In the genomic region with DNA sequence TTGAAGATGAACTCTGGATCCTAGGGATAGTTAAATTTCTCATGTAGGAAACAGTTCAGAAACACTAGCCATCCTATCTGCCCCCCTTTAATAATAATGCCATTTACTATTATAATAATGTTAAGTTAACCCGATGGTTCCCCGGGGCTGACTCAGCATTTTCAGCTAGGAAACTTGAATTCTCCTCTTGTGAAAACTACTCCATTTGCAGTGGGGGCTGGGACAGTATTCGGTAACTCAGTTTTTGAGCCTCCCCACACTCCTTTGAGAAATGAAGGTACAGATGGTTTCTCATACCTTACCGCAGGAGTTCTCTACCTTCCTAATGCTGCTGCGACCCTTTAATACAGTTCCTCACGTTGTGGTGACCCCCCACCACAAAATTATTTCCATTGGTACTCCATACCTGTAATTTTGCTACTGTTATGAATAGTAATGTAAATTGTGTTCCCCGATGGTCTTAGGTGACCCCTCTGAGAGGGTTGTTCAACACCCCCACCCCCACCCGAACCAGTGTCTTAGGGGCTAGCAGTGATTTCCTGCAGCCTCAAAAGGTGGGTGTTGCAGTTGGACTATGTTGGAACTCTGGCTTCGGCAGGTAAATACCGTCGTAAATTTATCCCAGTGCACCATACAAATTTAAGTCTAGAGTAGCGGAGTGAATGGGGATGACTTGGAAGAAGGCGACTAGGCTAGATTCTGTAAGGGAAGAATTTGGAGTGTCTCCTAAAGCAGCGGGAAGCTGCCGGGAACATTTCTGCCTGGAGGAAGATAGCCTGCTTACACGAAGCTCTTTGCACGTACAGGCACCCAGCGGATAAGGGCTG, we compare ENCODE assay signal across 8 mouse cellular contexts. TPM values are rescaled to one million over a fixed set of nuclear protein-coding genes. Genes with fewer than 3 reads are reported as not detected.
DNase-seq lines count a peak whose midpoint lies in the region; ATAC-seq and TF ChIP-seq lines count a peak whose summit lies in the region.

No protein-coding gene starts in this region.

- H3K9me3 ChIP-seq in heart, embryonic 11.5 days (replicated peaks; ENCODE audit: control insufficient read depth, low read length): no peaks in the 10 kb centered on the region
- no peaks in the 10 kb centered on the region for H3K9me3 ChIP-seq in MEL (replicated peaks; ENCODE audit: insufficient read depth, low read length)
- H3K9me3 ChIP-seq in forebrain, postnatal 0 days (ENCODE audit: low read length): no peaks in the 10 kb centered on the region
- no peaks in the 10 kb centered on the region for H3K9me3 ChIP-seq in liver, embryonic 15.5 days (replicated peaks)

- no peak for DNase-seq in heart, postnatal 25 days (ENCODE audit: low spot score)
- peak; percentile 63 for DNase-seq in MEL (ENCODE audit: low read depth, low spot score)
- peak; percentile 11 for DNase-seq in forebrain, postnatal 0 days
- DNase-seq in natural killer cell, adult 2 months (ENCODE audit: low spot score in 2 of 2): no peak
- DNase-seq in retina, embryonic 14.5 days (ENCODE audit: low spot score): no peak

- no peak for ATAC-seq in heart, embryonic 11.5 days (replicated peaks; ENCODE audit: insufficient number of reproducible peaks, low FRiP score, low TSS enrichment)
- no peak; the same call in 1 of the 2 replicates for ATAC-seq in forebrain, postnatal 0 days
- no peak for ATAC-seq in liver, embryonic 15.5 days (ENCODE audit: insufficient read depth)
- no peak for ATAC-seq in monocyte, adult 5-6 weeks (replicated peaks; ENCODE audit: insufficient number of reproducible peaks, low FRiP score, low TSS enrichment, poor library complexity, severe bottlenecking)

- H3K27me3 ChIP-seq in heart, embryonic 11.5 days (ENCODE audit: control insufficient read depth, insufficient read depth, low read length): no peaks in the 10 kb centered on the region
- H3K27me3 ChIP-seq in MEL (ENCODE audit: control insufficient read depth in 1 of 2, insufficient read depth in 2 of 2, low read length in 2 of 2): no peaks in the 10 kb centered on the region
- H3K27me3 ChIP-seq in forebrain, postnatal 0 days (ENCODE audit: insufficient read depth, low read length): no peaks in the 10 kb centered on the region
- H3K27me3 ChIP-seq in liver, embryonic 15.5 days: no peaks in the 10 kb centered on the region

- peak overlapping the region; percentile 99 for H3K4me3 ChIP-seq in heart, embryonic 11.5 days (ENCODE audit: low read depth, low read length)
- H3K4me3 ChIP-seq in MEL (ENCODE audit: control insufficient read depth in 1 of 2, insufficient read depth in 1 of 2, low read depth in 2 of 2, low read length in 2 of 2): peak overlapping the region; percentile 42 to 46
- peak overlapping the region; percentile 99 for H3K4me3 ChIP-seq in forebrain, postnatal 0 days (ENCODE audit: low read depth, low read length)
- peak overlapping the region; percentile 100 for H3K4me3 ChIP-seq in liver, embryonic 15.5 days (replicated peaks)

- H3K4me2 ChIP-seq in heart, embryonic 11.5 days: peak overlapping the region; percentile 74
- H3K4me2 ChIP-seq in forebrain, postnatal 0 days (ENCODE audit: low read depth): peak overlapping the region; percentile 81
- H3K4me2 ChIP-seq in liver, embryonic 15.5 days: peak overlapping the region; percentile 77

- H3K36me3 ChIP-seq in heart, embryonic 11.5 days (ENCODE audit: control insufficient read depth, insufficient read depth, low read length): no peaks in the 10 kb centered on the region
- H3K36me3 ChIP-seq in MEL (ENCODE audit: control insufficient read depth in 1 of 2, insufficient read depth in 2 of 2, low read length in 2 of 2): peaks cover 2 to 25% of the 10 kb centered on the region in 2 experiments; a peak in 3 of 4 replicates
- no peaks in the 10 kb centered on the region for H3K36me3 ChIP-seq in forebrain, postnatal 0 days (ENCODE audit: insufficient read depth)
- peaks cover 22% of the 10 kb centered on the region for H3K36me3 ChIP-seq in liver, embryonic 15.5 days (replicated peaks)

- TF ChIP-seq POLR2A in MEL (IDR thresholded peaks at IDR 0.05; ENCODE audit: control insufficient read depth in 1 of 2, insufficient read depth in 1 of 2, low read depth in 1 of 2, low read length in 2 of 2, poor library complexity in 1 of 2): no peak

- TF ChIP-seq CTCF in MEL (IDR thresholded peaks at IDR 0.05 in 2 of 3, conservative IDR thresholded peaks at IDR 0.05 in 1 of 3; ENCODE audit: control insufficient read depth in 1 of 3, insufficient read depth in 1 of 3, low read depth in 2 of 3, low read length in 3 of 3, poor library complexity in 1 of 3, severe bottlenecking in 1 of 3): no peak
- TF ChIP-seq CTCF in forebrain, postnatal 0 days (IDR thresholded peaks at IDR 0.05; ENCODE audit: low read depth): no peak

- peak overlapping the region; percentile 98 for H3K9ac ChIP-seq in heart, embryonic 11.5 days (ENCODE audit: low read depth, low read length)
- peak overlapping the region; percentile 61 for H3K9ac ChIP-seq in MEL (ENCODE audit: control insufficient read depth, low read depth, low read length, poor library complexity, severe bottlenecking)
- H3K9ac ChIP-seq in forebrain, postnatal 0 days: peak overlapping the region; percentile 96
- H3K9ac ChIP-seq in liver, embryonic 15.5 days: peak overlapping the region; percentile 100

- 34% methylated on average over 18 of the region's 18 CpGs for WGBS in heart, embryonic 11.5 days (ENCODE audit: insufficient replicate concordance)
- WGBS in forebrain, postnatal 0 days: 29% methylated on average over 18 of the region's 18 CpGs
- 24% methylated on average over 18 of the region's 18 CpGs for WGBS in liver, embryonic 15.5 days (ENCODE audit: insufficient replicate concordance)

- TF ChIP-seq RAD21 in MEL (IDR thresholded peaks at IDR 0.05; ENCODE audit: low read depth, low read length): no peak

- peak overlapping the region; percentile 83; the same call in 1 of the 2 replicates for H3K27ac ChIP-seq in heart, embryonic 11.5 days (ENCODE audit: low read depth, low read length)
- 0 out of 2 replicates have a peak overlapping the region, but pooled peaks have one; percentile 3 for H3K27ac ChIP-seq in MEL (ENCODE audit: control insufficient read depth, low read depth, low read length)
- peak overlapping the region; percentile 66; the same call in 1 of the 2 replicates for H3K27ac ChIP-seq in forebrain, postnatal 0 days (ENCODE audit: low read depth, low read length)
- H3K27ac ChIP-seq in liver, embryonic 15.5 days (replicated peaks): peak overlapping the region; percentile 100

- H3K79me2 ChIP-seq in MEL (ENCODE audit: control insufficient read depth, insufficient read depth, low read length, poor library complexity): peaks cover 38% of the 10 kb centered on the region

- no peak for TF ChIP-seq EP300 in MEL (IDR thresholded peaks at IDR 0.05; ENCODE audit: low read depth in 1 of 2, low read length in 2 of 2)

- intact Hi-C loops in heart, postnatal 25 days (cut with DNase I): loop anchor here (2.0 kb wide), 1 partner anchor 148 kb away; no protein-coding TSS in a partner anchor

- peaks cover 22% of the 10 kb centered on the region for H3K4me1 ChIP-seq in heart, embryonic 11.5 days (ENCODE audit: control insufficient read depth, insufficient read depth, low read length)
- peaks cover 6 to 29% of the 10 kb centered on the region in 2 experiments for H3K4me1 ChIP-seq in MEL (ENCODE audit: control insufficient read depth in 1 of 2, insufficient read depth in 2 of 2, low read length in 2 of 2)
- H3K4me1 ChIP-seq in forebrain, postnatal 0 days (ENCODE audit: insufficient read depth): peaks cover 14% of the 10 kb centered on the region
- peaks cover 88% of the 10 kb centered on the region for H3K4me1 ChIP-seq in liver, embryonic 15.5 days (replicated peaks)

TF ChIP-seq in MEL, 35 proteins besides CTCF, POLR2A, EP300 and RAD21:
- TF ChIP-seq MAFK (IDR thresholded peaks at IDR 0.05; ENCODE audit: borderline replicate concordance, low read depth, low read length): peak; percentile 95
- TF ChIP-seq SMC3 (IDR thresholded peaks at IDR 0.05; ENCODE audit: low read depth, low read length): no peak

RNA-seq across cellular contexts. Expression of a gene that starts 0.6 kb away (rescaled TPM):
- polyA plus RNA-seq in heart, embryonic 11.5 days (2014; fragmentation: Nextera tagmentation; extraction: Ambion mirVana): 42.2 and 43.8 TPM in 2 replicates
- total RNA-seq in heart, postnatal 25 days (2021): 10 to 100 TPM; 30.7 to 32.2 TPM
- 34.1 and 38.2 TPM in 2 replicates for total RNA-seq in MEL (2012; rRNA removed)
- 10 to 100 TPM in 1 of 2 experiments, not detected in 1; 58.6 TPM for polyA plus RNA-seq in MEL (2012; ENCODE audit: insufficient read depth in 1 of 2, insufficient read length in 2 of 2, low read depth in 1 of 2, low replicate concordance in 2 of 2, missing spikeins in 1 of 2)
- 104 and 114 TPM in 2 replicates for total RNA-seq in forebrain, postnatal 0 days (2014; rRNA removed)
- 19.4 and 22.2 TPM in 2 replicates for polyA plus RNA-seq in forebrain, postnatal 0 days (2015; fragmentation: Nextera tagmentation; extraction: Ambion mirVana)
- 46.3 and 46.5 TPM in 2 replicates for polyA plus RNA-seq in liver, embryonic 15.5 days (2015; fragmentation: Nextera tagmentation; extraction: Ambion mirVana)
- total RNA-seq in monocyte, adult 5-6 weeks (2017): 48.1 to 56.6 TPM (median 55.5 TPM) in 3 replicates

Comparison
In these comparisons a context has a peak if more than half of its experiments do, and no peak if none do; other contexts are left out.
1. H3K27ac ChIP-seq: peak in every context shown above with its lines; median percentile 100 in liver, embryonic 15.5 days; 83 in heart, embryonic 11.5 days; 66 in forebrain, postnatal 0 days; 3 in MEL.
2. H3K4me3 ChIP-seq: peak in every context shown above with its lines; median percentile 100 in liver, embryonic 15.5 days; 99 in heart, embryonic 11.5 days; 99 in forebrain, postnatal 0 days; 44 in MEL.
3. DNase-seq: peak in MEL (single experiment) and forebrain, postnatal 0 days (single experiment); none in heart, postnatal 25 days (single experiment), natural killer cell, adult 2 months (0 of 2) and retina, embryonic 14.5 days (single experiment).
4. Peak in every context shown above with its lines, with median percentiles within 50 percentile points of each other: H3K4me2 ChIP-seq and H3K9ac ChIP-seq.